Mouse (Mus musculus): ENCODE data around the gene Ano1.
A peak's percentile ranks its signal among the peaks of the same experiment; 100 is the strongest.

Gene Ano1

GRCm38 (mm10) chr7:144764537-144765282 is 12.9 kb upstream of the Ano1 start:
- DNase-seq: peak; percentile 64

GRCm38 (mm10) chr7:144764013-144764412 is 12.2 kb upstream of the Ano1 start:
- DNase-seq: no peak

GRCm38 (mm10) chr7:144762496-144763235 is 10.9 kb upstream of the Ano1 start:
- no peak for DNase-seq

GRCm38 (mm10) chr7:144760228-144760627 is 8.5 kb upstream of the Ano1 start:
- DNase-seq: no peak

- no peak for DNase-seq
Observed at GRCm38 (mm10) chr7:144759455-144759854, 7.7 kb upstream of the Ano1 start.

- DNase-seq: no peak
Observed at GRCm38 (mm10) chr7:144755511-144756378, 4.0 kb upstream of the Ano1 start.

- peak; percentile 71 for DNase-seq
Observed at GRCm38 (mm10) chr7:144754722-144755121, 2.9 kb upstream of the Ano1 start.

- DNase-seq: no peak
Observed at GRCm38 (mm10) chr7:144753657-144754031, 1.9 kb upstream of the Ano1 start.

GRCm38 (mm10) chr7:144752919-144753656 is 1.3 kb upstream of the Ano1 start:
- no peak for DNase-seq

- DNase-seq: peak; percentile 34
Observed at GRCm38 (mm10) chr7:144747756-144748155, 4.0 kb downstream of the Ano1 start.

- no peak for DNase-seq
Observed at GRCm38 (mm10) chr7:144746466-144746865, 5.3 kb downstream of the Ano1 start.

GRCm38 (mm10) chr7:144743874-144744273 is 7.9 kb downstream of the Ano1 start:
- no peak for DNase-seq

- no peak for DNase-seq
Observed at GRCm38 (mm10) chr7:144740643-144741042, 11.1 kb downstream of the Ano1 start.

- no peak for DNase-seq
Observed at GRCm38 (mm10) chr7:144739810-144740209, 12.0 kb downstream of the Ano1 start.

- no peak for DNase-seq
Observed at GRCm38 (mm10) chr7:144738357-144738798, 13.4 kb downstream of the Ano1 start.

- no peak for DNase-seq
Observed at GRCm38 (mm10) chr7:144731897-144732291, 19.9 kb downstream of the Ano1 start.

GRCm38 (mm10) chr7:144731182-144731896 is 20.4 kb downstream of the Ano1 start:
- DNase-seq: no peak

GRCm38 (mm10) chr7:144724283-144724682 is 27.5 kb downstream of the Ano1 start:
- DNase-seq: no peak

GRCm38 (mm10) chr7:144719956-144720355 is 31.8 kb downstream of the Ano1 start:
- no peak for DNase-seq

- no peak for DNase-seq
Observed at GRCm38 (mm10) chr7:144717736-144718135, 34.0 kb downstream of the Ano1 start.

GRCm38 (mm10) chr7:144697870-144698269 is 53.9 kb downstream of the Ano1 start:
- DNase-seq: no peak
